Mouse (Mus musculus) layer of hippocampus, adult 9-11 months (tissue): ENCODE data around the gene Trip10.
"Not testable (repeated sequence)": the region's sequence is repeated elsewhere in the genome, so short reads cannot be mapped to it uniquely, and the experiment has no call there.

Source experiments
- DNase-seq: peaks from one replicate; pipeline ENCODE4 v3.0.0; 2022

Trip10 gene

GRCm38 (mm10) chr17:57264972-57265945 is 16.0 kb downstream of the Trip10 start:
- DNase-seq = peak; percentile 51

- no peak for DNase-seq
These were observed 18.4 kb downstream of the Trip10 start for GRCm38 (mm10) chr17:57267556-57268126.

- DNase-seq = no peak
These were observed 22.0 kb downstream of the Trip10 start for GRCm38 (mm10) chr17:57271301-57271700.

GRCm38 (mm10) chr17:57273846-57274245 is 24.6 kb downstream of the Trip10 start:
- no peak for DNase-seq

GRCm38 (mm10) chr17:57274686-57275085 is 25.4 kb downstream of the Trip10 start:
- no peak for DNase-seq

- peak; percentile 73 for DNase-seq
These were observed 26.1 kb downstream of the Trip10 start for GRCm38 (mm10) chr17:57275111-57275996.

GRCm38 (mm10) chr17:57275997-57276351 is 26.7 kb downstream of the Trip10 start:
- no peak for DNase-seq

GRCm38 (mm10) chr17:57276634-57277121 is 27.4 kb downstream of the Trip10 start:
- peak; percentile 81 for DNase-seq

GRCm38 (mm10) chr17:57277598-57278261 is 28.5 kb downstream of the Trip10 start:
- DNase-seq = not testable (repeated sequence)

- no peak for DNase-seq
These were observed 29.3 kb downstream of the Trip10 start for GRCm38 (mm10) chr17:57278537-57278936.

GRCm38 (mm10) chr17:57278943-57279590 is 29.8 kb downstream of the Trip10 start, which contains the start of gene Vav1:
Gene Vav1 (plus strand): TSS chr17:57279100.
- no peak for DNase-seq

DNA sequence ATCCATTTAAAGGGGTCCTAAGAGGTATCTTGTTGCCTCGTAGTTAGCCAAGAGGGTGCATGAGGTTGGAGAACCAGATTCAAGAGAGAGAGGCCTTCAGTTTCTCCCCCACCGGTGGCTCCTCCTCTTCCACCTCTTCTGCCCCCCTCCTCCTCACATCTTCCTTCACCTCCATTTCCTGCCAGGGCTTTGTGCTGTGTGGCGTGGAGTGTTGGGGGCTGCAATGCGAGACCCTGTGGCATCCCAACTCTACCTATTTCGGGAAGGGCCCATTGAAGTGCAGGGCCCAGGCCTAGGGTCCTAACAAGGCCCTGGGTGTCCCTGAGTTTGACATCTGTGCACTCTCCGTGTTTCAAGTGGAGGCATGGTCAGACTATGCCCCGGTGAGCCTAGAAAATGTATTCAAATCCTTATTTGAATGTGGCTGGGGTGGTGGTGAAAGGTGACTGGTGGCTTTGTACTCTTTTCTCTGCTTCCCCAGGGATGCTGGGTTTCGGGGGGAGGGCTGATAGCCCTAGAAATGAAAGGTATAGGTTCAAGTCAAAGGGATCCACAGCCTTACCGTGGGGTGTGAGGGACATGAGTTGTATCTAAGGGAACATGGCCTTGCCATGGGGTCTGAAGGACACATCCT is 30.5 kb downstream of the Trip10 start:
- no peak for DNase-seq

DNA sequence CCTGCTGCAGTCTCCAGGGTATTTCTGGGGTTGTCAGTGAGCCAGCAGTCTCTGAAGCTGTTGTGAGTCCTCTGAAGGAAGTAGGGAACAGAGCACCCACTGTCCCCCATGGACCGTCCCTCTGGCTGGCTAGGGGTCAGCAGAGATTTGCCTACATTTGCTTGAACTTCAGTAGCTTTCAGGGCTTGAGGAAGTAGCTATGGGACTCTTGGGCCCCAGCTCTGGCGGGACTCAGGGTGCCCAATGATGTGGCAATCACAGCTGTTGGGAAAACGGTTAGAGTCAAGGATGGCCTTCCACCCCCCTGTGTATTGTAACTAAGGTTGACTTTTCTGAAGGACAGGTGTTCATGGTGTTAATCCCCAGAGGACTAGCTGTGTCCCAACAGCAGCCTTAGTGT is 31.2 kb downstream of the Trip10 start:
- peak; percentile 60 for DNase-seq

GRCm38 (mm10) chr17:57283906-57284305 is 34.7 kb downstream of the Trip10 start:
- no peak for DNase-seq

- DNase-seq = no peak
These were observed 35.8 kb downstream of the Trip10 start for GRCm38 (mm10) chr17:57285077-57285476.

DNA sequence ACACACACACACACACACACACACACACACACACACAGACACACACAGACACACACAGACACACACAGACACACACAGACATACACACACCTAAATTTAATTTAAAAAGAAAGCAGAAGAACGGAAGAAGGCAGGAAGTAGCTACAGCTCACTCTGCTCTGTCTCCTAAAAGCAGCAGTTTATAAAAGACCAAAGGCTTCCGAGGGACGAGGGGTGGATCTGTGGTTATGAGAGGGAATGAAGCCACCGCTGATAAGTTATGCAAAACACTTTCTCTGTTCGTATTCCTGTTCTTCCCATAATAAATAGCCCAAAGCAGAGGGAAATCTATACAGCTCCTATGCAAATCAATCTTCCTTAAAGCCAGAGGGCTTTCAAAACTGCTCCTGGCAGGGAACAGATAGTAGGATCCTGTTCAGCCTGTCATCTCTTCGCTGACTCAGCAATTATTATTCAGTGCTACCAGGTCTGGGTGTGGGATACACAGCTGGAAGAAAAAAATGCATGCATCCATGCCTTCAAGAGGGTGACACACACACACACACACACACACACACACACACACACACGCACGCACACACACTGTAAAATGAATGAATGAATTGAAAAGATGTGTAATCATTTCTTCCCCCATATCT is 37.6 kb downstream of the Trip10 start:
- no peak for DNase-seq

DNA sequence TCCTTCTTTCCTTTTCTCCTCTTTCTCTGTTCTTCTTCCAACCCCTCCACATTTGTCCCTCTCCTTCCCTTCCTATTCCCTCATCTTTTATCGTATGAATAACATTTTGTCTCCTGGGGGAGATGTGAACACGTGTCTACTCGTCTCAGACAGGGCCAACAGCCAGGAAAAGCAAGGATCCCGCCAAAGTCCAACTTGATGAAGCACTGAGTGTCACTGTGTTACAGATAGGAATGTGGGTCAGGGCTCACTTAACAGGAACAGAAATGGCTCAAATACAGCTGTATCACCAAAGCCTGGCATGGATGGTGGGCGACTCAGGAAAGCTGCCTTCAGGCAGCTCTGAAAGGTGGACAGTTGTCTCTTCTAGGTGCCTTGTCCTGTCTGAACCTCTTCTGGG is 40.0 kb downstream of the Trip10 start:
- DNase-seq = no peak

DNA sequence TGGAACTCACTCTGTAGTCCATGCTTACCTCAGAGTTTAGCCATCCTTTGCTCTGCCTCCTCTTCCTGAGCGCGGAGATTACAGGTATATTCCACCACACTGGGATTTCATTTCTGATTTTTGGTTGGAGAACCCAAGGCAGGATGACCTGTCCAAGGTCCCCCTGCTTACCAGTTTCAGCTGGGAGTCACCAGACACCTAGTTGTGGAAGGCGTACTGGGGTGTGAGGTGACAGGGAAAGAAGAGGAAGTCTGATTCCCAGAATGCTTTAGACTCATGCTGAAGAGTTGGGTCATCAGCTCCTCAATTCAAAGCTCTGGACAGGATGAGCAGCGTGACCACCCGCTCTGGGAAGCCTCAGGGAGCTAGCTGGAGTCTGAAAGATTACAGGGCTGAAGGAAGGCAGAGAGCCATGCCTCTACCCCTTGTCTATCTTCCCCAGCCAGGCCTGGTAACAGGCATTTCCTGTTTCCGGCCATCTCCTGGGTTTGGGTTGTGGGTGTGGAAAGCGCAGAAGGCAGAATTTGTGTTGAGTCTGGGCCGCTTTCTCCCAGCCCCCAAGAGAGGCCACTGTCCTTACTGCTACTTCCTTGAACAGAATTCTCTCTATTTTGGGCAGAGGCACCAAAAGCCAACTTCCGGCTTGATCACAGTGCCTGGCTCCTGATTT is 40.9 kb downstream of the Trip10 start:
- DNase-seq = peak; percentile 81

- DNase-seq = no peak
These were observed 41.4 kb downstream of the Trip10 start for GRCm38 (mm10) chr17:57290671-57291055.

- DNase-seq = no peak
These were observed 43.0 kb downstream of the Trip10 start for GRCm38 (mm10) chr17:57292302-57292701.
